In the genomic region with DNA sequence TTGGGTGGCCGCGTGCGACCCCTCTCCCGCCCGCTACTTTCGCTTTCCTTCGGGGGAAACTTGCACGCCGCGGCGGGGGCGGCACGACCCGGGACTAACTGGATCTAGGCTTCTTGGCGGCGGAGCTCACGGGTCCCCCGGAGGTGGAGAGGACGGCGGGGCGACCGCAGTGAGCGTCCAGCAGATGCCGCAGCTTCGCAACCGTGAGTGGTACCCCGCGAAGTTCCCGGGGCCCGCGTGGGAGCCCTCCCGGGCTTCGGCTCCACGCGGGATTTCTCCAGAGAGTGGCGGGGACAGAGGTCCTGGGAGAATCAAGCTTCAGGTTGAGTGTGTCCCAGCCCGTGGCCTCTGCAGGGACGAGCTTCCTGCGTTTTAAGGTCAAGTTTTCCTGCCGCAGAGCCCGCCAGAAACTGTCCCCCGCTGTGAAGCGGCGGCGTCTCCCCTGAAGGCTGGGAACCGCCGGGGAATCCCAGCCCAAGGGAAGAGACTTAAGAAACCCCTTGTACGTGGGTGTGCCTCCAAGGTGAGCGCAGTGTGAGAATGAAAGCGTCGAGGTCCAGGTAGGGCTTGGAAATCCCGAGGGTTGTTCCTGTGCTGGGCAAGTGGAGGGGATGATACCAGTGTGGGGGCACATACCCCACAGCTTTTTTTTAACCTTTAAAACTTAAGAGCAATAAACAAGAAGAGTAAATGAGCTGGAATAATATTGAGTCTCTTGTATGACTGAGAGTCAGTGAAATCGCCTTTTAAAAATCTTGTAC, we compare ENCODE assay signal across 9 mouse cellular contexts. TPM values are rescaled to one million over a fixed set of nuclear protein-coding genes. Genes with fewer than 3 reads are reported as not detected.
DNase-seq lines count a peak whose midpoint lies in the region; ATAC-seq lines count a peak whose summit lies in the region.
"Had no signal": no experiment of that assay in that cellular context is flagged by ENCODE, and none has a peak within 500 bp of the region (broad histone marks: within the 10 kb centered on the region; RNA-seq: fewer than 3 reads in every experiment).

No protein-coding gene starts in this region.

- peak overlapping the region; percentile 100 for H3K4me2 ChIP-seq in kidney, embryonic 15.5 days
- peak overlapping the region; percentile 99 for H3K4me2 ChIP-seq in midbrain, embryonic 11.5 days

- H3K36me3 ChIP-seq in kidney, embryonic 15.5 days: no peaks in the 10 kb centered on the region
- H3K36me3 ChIP-seq in midbrain, embryonic 11.5 days (ENCODE audit: control insufficient read depth, insufficient read depth, low read length): no peaks in the 10 kb centered on the region

- H3K4me1 ChIP-seq in kidney, embryonic 15.5 days: peaks cover 27% of the 10 kb centered on the region
- peaks cover 13% of the 10 kb centered on the region for H3K4me1 ChIP-seq in midbrain, embryonic 11.5 days (ENCODE audit: control insufficient read depth, insufficient read depth, low read length)

- H3K27me3 ChIP-seq in kidney, embryonic 15.5 days: peaks cover 21% of the 10 kb centered on the region
- peaks cover 18% of the 10 kb centered on the region for H3K27me3 ChIP-seq in midbrain, embryonic 11.5 days (ENCODE audit: control insufficient read depth, insufficient read depth, low read length)

- H3K9ac ChIP-seq in kidney, embryonic 15.5 days: peak overlapping the region; percentile 73
- peak overlapping the region; percentile 71 for H3K9ac ChIP-seq in midbrain, embryonic 11.5 days (ENCODE audit: low read length)

- ATAC-seq in granulocyte monocyte progenitor cell, adult 5-6 weeks (replicated peaks; ENCODE audit: poor library complexity, severe bottlenecking): peak; percentile 43
- peak; percentile 61 for ATAC-seq in kidney, embryonic 15.5 days (replicated peaks; ENCODE audit: low FRiP score)
- ATAC-seq in midbrain, embryonic 11.5 days (ENCODE audit: low FRiP score): peak; percentile 74

- 0 out of 2 replicates have a peak overlapping the region, but pooled peaks have one; percentile 37 for H3K27ac ChIP-seq in kidney, embryonic 15.5 days
- H3K27ac ChIP-seq in midbrain, embryonic 11.5 days (ENCODE audit: low read depth, low read length): no peak overlapping the region

- peak overlapping the region; percentile 80 for H3K4me3 ChIP-seq in kidney, embryonic 15.5 days (replicated peaks)
- peak overlapping the region; percentile 65 for H3K4me3 ChIP-seq in midbrain, embryonic 11.5 days (ENCODE audit: low read depth, low read length)

- peak; percentile 23 for DNase-seq in kidney, adult 18-20 months
- DNase-seq in kidney, adult 8-10 months: no peak
- DNase-seq in R1 (ENCODE audit: low read depth, low spot score) (peak; percentile 33), adipocyte (ENCODE audit: low spot score) (no peak)
- peak; percentile 93 for DNase-seq in midbrain, embryonic 11.5 days (ENCODE audit: low spot score, missing footprints)
- DNase-seq in B cell, adult 2 months: no peak

- H3K9me3 ChIP-seq in kidney, embryonic 15.5 days (replicated peaks): no peaks in the 10 kb centered on the region
- no peaks in the 10 kb centered on the region for H3K9me3 ChIP-seq in midbrain, embryonic 11.5 days (ENCODE audit: control insufficient read depth, low read length)

- WGBS in kidney, embryonic 15.5 days: under 1% methylated on average over 52 of the region's 53 CpGs
- 2% methylated on average over 51 of the region's 53 CpGs for WGBS in midbrain, embryonic 11.5 days

RNA-seq across cellular contexts. Expression of a gene that starts 0.7 kb away (rescaled TPM):
- 0.69 and 1.1 TPM in 2 replicates for total RNA-seq in granulocyte monocyte progenitor cell, adult 5-6 weeks (2014; fragmentation: Nextera tagmentation)
- 0.65 and 0.88 TPM in 2 replicates for total RNA-seq in granulocyte monocyte progenitor cell, adult 5-6 weeks (2017)
- polyA plus RNA-seq in kidney, embryonic 15.5 days (2015; fragmentation: Nextera tagmentation; extraction: Ambion mirVana): 1.5 and 1.6 TPM in 2 replicates
- 0.25 and 0.29 TPM in 2 replicates for polyA plus RNA-seq in midbrain, embryonic 11.5 days (2014; fragmentation: Nextera tagmentation; extraction: Ambion mirVana)
- total RNA-seq: neutrophil, adult 5-6 weeks had no signal

Comparison
In these comparisons a context has a peak if more than half of its experiments do, and no peak if none do; other contexts are left out.
1. DNase-seq: peak in kidney, adult 18-20 months (single experiment), R1 (single experiment) and midbrain, embryonic 11.5 days (single experiment); none in kidney, adult 8-10 months (0 of 2), adipocyte (single experiment) and B cell, adult 2 months (0 of 2).
2. Peak in every context shown above with its lines, with median percentiles within 50 percentile points of each other: ATAC-seq.